Mouse (Mus musculus) adrenal gland, postnatal 25 days (tissue): ENCODE results near the gene Ythdf2. TPM values are rescaled to one million over a fixed set of nuclear protein-coding genes. Genes with fewer than 3 reads are reported as not detected.
A peak's percentile ranks its signal among the peaks of the same experiment; 100 is the strongest.
"Not testable (repeated sequence)": the region's sequence is repeated elsewhere in the genome, so short reads cannot be mapped to it uniquely, and the experiment has no call there.

Source experiments
- DNase-seq: peaks from one replicate; pipeline ENCODE4 v3.0.0; 2021; ENCODE audit warnings: mixed read lengths
- long read RNA-seq: library from polyadenylated mRNA; stranded (forward); transcript quantifications from one replicate; pipeline ENCODE4 v2.0.0, GENCODE M21; 2021
- total RNA-seq: library from RNA; stranded (reverse); gene quantifications from 2 replicates; pipeline ENCODE4 v1.2.3, GENCODE M21; 2021

The Ythdf2 gene
- 50.8 and 51.0 TPM in 2 replicates for total RNA-seq
- long read RNA-seq, full-length matches to known transcripts = 78 of 79 reads
- long read RNA-seq, partial matches to known transcripts = 1 of 79 reads
- long read RNA-seq, other reads (novel, unspliced or antisense) = 0 of 79 reads

DNA sequence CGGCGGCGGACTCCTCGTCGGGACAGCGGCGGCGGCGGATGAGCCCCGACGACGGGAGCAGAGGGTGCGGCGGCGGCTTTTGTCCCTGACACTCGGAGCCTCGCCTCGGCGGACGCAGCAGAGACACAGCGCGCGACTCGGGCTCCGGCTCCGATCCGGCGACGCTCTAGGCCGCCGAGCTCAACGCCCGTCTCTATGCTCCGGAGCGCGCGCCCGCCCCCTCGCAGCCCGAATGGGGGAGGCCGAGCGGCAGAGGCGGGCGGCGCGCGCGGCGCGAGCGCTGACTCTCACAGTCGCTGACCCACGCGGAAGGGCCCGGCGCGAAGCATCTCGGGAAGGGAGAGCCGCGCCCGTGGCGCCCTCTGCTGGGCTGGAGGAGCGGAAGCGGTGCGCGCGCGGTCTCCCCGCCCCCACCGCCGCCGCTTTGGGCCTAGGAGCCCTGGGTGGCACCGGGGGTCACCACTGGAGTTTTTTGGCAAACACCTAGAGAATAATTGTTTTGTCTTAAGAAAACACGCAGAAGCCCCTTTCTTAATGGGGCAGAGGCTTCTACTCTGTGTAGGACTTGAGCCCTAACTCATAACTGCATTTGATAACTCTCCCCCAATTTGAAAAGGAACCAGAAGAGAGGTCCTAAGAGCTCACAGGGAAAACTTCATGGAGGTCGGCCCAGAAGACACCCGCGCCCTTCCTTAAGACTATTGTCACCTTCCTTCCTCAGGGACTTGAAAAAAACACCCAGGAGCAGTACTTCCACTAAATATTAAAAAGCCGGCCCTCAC is at the start of gene Ythdf2:
Gene Ythdf2 (minus strand): TSS at position 351 of the 782 bp plus-strand sequence.
- DNase-seq = peak; percentile 98

DNA sequence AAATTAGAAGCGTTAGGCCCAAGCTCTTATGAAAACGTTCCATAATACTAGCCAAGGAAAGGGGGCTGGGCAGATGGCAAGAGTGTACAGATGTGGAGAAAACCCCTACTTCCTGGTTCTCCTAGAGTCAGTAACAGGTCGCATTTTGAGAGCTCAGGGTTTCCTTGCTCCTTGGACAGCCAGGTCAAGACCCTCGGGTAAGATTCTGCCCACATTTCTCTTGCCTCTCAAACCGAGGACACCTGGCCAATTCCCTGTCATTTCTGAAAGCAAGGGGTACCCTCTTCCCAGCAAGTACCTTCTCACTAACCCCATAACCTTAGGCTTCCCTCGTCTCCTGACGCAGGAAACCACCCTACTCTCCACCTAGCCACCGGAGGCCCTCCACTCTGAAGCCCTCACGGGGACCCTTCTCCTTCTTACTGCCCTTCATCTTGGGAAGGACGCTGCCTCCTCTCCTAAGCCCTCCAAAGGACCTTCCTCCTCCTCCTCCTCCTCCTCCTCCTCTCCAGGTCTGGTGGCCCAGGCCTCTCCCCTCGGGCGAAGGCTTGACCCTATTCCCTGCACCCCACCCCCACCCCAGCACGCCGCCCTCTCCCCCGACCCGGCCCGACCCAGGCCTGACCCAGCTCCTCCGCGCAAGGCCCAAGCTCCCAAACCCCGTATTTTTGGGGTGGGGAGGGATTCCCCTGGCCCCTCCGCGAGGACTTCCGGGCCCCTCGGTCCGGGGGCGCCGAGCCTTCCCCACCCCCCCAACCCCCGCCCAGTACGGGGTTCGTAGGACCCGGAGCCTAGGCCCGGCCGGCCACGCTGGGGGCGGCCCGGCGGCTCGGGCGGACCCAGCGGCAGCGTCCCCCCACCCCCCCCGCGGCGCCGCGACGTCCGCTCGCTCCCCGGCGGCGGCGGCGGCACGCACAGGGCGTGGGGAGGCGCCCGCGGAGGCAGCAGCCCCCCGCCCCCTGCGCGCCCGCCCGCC is 48.6 kb upstream of the Ythdf2 start:
- peak; percentile 68 for DNase-seq

DNA sequence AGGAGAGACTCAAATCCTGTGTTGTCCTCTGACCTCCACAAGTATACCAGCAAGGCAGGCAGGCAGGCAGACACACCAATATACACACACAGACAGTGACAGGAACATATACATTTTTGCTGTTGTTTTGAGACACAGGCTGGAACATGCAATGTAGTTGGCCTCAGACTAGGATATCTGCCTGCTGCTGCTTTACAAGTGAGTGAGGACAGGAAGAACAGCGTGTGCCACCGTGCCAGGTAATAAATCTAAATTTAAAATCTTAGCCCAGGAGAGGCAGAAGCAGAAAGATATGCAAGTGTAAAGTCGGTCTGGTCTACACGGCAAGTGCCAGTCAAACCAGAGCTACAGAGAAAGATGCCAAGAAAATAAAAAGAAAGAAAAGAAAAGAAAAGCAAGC is 47.1 kb upstream of the Ythdf2 start:
- DNase-seq = no peak

DNA sequence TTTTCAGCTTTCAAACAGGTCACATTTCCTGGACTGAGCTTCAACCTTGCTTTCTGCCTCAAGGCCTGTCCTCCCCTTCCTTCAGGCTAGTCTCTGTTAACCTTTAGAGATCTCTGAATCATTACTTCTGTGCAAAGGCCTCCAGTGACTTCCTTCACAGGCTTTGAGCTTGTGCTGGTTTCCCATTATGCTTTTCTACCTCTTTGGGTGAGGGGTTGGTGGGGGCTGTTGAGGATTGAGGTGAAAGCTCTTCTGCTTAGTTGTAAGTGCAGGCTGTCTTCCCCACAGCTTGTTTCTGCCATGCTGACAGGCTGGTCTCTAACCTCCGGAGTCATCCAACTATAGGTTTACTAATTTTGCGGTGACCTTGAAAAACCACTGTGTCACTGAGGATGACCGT is 44.3 kb upstream of the Ythdf2 start:
- no peak for DNase-seq

DNA sequence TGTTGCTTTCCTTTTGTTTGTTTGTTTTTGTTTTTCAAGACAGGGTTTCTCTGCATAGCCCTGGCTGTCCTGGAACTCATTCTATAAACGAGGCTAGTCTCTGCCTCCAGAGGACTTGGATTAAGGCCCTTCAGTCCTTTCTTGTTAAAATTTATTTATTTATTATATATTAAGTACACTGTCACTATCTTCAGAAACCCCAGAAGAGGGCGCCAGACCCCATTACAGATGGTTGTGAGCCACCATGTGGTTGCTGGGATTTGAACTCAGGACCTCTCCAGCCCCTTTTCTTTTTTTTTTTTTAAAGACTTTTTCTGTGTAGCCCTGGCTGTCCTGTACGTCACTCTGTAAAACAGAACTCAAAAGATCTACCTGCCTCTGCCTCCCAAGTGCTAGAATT is 42.9 kb upstream of the Ythdf2 start:
- DNase-seq = no peak

DNA sequence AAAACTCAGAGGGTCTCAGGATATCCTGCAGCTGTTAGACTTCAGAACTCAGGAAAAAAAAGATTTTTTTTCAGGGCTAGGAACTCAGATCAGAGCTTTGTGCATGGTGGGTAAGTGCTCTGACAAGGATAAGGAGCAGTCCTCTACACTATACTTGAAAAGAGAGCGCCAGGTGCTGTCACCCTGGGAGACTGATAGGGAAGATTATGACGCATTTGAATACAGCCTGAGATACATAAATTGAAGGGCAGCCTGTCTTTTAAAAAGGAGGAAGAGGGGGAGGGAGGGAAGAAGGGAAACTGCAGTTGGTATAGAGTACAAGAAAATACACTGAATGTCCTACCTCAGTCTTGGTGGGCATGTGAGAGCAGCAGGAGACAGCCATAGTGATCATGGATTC is 41.5 kb upstream of the Ythdf2 start:
- no peak for DNase-seq

DNA sequence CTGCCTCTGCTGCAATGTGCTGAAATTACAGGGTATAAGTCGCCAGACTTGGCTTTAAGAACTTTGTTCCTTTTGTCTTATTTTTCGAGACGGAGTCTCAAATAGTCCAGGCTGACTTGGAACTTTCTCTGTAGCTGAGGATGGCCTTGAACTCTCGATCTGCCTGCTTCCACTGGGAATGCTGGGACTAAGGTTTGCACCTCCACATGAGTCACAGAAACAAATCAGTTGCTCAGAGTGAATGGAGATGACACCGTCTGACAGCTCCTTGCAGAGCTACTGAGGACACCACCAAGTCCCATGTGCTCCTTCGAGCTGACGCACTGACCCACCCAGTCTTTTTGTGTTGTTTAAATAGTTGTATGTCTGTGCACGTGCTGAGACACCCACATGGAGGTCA is 41.0 kb upstream of the Ythdf2 start:
- no peak for DNase-seq

DNA sequence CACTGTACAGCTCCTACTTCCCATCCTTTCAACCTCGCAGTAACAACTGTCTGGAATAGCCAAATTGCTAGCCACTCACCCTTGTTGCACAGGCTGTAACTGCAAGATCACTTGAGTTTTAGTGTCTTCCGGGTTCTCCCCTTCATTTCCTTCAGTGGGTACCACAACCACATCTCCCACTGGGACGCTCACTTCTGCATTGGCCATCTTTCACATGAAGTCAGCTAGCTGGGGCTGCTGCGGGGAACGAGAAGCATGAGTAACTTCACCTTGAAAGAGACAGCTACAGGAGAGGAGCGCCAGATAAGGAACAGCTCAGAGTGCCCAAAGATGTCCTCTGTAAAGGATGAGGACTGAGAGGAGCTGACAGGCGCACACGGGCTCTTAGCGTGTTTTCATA is 39.5 kb upstream of the Ythdf2 start:
- no peak for DNase-seq

DNA sequence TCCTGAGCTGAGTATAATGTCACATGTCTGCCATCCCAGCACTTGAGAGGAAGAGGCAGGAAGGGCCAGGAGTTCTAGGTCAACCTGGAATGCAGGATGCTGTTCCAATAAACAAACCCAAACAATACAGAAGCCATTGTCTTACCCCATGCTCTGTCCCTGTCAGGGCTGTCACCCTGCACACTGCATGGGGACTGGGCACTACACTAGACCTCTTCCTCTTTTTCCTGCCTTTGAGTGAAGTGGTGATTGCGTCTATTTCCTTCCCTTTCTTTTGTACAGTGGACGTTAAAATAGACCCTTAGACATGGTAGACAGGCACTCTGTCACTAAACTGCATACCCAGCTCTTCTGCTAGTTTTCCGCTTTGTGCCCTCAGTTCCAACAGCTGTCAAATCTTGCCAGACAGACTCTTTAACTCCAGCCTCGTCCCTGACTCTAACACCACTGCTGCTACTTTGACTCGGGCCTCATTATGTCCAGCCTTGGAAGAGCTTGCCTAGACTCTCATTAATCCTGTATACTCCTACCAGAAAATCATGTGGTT is 35.4 kb upstream of the Ythdf2 start:
- no peak for DNase-seq

DNA sequence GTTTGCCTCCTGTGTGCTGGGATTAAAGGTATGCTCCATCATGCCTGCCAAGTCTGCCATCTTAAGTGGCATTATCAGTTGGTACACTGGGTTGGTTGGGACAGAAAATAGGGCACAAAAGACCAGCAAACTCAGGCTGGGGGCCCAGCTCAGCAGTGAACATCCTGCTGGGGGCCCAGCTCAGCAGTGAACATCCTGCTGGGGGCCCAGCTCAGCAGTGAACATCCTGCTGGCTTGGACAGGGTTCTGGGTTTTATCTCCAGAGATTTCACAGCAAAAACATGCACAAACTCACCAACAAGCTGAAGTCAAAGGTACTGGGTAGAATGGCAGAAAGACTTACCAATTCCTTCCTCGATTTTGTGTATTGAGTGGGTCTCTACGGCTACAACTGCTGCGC is 33.5 kb upstream of the Ythdf2 start:
- DNase-seq = no peak

DNA sequence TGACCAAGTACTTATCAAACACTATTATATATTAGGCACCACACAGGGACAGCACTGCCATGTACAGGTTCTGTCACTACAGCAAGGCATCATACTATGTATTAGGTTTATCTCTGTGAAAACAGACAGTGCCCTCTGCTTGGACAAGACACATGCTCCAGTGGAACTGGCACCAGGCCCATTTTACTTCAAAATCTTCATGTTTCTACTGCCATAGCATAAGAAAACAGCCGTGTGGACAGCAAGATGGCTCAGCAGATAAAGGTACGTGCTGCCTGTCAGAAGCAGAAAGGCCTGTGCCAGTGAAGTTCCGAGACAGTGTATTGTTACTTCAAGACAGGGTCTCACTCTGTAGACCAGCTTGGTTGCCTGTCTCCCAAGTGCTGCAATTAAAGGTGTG is 29.1 kb upstream of the Ythdf2 start:
- no peak for DNase-seq

DNA sequence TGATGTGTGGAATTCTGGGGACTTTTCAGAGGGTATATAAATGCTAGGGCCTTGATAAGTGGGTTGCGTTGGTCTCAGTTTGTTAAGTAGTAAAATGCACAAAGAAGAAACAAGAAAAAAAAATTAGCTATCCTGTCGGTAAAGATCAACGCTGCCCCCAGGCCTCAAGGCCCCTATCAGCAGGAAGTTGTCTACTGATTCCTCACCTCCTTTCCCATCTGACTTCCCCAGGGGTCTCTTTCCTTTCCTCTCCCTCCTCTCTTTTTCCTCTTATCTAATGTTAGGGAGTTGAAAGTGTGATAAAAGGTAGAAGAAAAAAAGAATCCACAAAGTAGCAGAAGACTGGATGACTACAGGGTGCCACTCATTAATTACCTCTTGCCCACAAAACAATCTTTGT is 28.3 kb upstream of the Ythdf2 start:
- DNase-seq = no peak

DNA sequence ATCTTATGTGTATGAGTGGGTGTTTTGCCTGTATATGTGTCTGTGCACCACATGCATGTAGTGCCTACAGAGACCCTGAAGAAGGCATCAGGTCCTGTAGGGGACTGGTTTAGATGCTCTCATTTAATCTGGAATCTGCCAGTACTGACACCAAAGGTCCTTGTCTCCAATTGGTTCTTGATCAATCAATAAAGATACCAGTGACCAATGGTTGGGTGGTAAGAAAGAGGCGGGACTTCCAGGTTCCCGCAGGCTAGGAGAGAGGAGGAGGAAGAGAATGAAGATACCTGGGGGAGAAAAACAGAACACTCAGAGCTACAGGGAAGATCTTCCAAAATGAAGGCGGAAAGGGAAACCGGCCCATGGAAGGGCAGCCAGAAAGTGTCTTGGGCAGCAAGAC is 26.3 kb upstream of the Ythdf2 start:
- no peak for DNase-seq

DNA sequence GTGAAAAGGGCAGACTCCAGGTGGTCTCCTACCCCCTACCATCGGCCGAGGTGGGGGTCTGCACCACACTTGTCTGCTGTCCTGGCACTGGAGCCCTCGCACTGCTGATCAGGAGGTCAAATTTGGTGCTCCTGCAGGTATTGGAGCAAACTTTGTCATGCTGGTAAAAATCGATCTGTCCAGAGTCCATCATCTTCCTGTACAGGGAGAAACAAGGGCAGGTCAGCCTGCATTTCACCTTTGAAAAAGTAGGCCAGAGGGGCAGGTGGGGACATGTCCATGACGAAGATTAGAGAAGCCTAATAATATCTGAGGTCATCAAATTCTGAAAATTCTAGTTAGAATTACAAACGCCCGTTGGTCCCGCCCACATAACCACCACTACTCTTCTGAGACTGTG is 22.6 kb upstream of the Ythdf2 start:
- no peak for DNase-seq

DNA sequence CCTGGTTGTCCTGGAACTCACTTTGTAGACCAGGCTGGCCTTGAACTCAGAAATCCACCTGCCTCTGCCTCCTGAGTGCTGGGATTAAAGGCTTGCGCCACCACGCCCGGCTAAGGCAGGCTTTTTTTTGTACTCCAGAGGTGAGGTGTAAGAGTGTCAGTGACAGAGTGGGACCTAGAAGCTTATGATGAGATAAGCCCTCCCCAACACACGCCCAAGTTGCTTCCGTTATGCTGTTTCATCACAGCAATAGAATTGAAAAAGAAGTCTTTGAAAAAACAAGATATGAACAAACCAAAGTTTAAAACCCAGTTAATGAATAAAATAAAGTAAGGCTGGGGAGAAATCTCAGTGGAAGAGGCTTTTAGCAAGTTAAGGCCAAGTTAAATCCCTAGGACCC is 18.3 kb upstream of the Ythdf2 start:
- no peak for DNase-seq

DNA sequence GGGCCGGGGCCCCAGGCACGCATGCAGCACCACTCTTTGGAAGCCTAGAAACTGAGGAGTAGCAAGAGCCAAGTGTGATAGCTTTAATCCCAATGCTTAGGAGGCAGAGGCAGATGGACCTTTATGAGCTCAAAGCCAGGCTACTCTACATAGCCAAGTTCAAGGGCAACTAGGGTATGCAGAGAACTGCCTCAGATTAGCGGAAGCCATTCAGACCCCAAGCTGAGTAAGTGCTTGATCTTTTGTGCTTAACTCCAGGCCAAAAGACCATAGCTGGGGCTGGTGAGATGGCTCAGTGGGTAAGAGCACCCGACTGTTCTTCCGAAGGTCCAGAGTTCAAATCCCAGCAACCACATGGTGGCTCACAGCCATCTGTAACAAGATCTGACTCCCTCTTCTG is 9.9 kb upstream of the Ythdf2 start:
- not testable (repeated sequence) for DNase-seq

DNA sequence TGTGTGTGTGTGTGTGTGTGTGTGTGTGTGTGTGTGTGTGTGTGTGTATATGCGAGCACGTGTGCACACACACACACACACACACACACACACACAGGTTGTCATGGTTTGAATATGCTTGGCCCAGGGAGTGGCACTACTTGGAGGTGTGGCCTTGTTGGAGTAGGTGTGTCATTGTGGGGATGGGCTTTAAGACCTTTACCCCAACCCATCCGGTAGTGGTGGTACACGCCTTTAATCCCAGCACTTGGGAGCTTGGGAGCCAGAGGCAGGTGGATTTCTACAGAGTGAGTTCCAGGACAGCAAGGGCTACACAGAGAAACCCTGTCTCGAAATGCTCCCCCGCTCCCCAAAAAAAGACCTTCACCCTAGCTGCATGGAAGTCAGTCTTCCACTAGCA is 6.3 kb upstream of the Ythdf2 start:
- DNase-seq = not testable (repeated sequence)

DNA sequence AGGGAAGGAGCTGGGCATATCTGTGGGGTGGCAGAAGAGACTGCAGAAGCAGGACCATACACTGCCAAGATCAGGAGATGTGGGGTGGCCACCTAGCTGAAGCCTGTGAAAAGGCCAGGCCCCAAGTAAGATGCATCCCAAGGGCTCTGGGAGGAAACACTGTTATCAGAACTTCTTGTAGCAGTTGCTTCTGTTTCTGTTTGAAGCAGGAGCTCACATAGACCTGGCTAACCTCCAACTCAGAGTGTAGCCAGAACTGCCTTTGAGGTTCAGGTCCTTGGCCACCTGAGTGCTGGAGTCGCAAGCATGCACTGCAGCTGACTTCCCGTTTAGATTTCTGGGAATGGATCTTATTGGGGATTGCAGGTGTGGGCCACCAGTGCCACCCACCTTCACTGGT is 5.7 kb upstream of the Ythdf2 start:
- DNase-seq = no peak

DNA sequence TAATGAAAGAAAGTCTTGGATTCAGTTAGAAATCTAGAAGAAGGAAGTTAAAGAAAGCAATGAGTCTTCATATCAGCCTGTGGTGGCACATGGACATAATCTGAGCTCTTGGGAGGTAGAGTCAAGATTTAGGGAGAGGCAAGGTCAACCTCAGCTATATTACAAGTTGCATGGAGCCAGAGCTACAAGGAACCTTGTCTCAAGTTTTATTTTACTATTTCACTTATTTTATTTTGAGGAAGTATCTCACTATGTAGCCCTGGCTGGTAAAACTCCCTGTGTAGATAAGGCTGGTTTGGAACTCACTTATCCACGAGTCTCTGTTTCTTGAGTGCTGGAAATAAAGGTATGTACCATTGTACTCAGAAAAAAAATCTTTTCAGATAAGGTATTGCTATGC is 4.5 kb upstream of the Ythdf2 start:
- no peak for DNase-seq

DNA sequence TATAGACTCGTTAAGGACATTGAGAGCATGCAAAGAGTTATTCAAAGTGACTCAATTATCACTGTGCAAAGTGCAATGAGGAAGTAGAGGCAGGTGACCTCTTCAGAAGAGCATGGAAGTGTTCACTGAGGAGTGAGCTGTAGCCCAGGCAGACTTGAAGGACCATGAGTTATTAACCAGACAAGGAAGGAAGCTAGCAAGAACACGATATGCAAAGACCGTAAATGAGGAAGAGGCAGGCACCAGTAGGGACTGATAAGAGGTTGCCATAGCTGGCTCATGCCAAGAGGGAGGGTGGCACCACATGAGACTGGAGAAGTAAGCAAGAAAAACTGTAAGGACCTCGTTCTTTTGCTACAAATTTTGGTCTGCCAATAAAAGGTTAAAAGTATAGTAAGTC is 2.7 kb upstream of the Ythdf2 start:
- no peak for DNase-seq

DNA sequence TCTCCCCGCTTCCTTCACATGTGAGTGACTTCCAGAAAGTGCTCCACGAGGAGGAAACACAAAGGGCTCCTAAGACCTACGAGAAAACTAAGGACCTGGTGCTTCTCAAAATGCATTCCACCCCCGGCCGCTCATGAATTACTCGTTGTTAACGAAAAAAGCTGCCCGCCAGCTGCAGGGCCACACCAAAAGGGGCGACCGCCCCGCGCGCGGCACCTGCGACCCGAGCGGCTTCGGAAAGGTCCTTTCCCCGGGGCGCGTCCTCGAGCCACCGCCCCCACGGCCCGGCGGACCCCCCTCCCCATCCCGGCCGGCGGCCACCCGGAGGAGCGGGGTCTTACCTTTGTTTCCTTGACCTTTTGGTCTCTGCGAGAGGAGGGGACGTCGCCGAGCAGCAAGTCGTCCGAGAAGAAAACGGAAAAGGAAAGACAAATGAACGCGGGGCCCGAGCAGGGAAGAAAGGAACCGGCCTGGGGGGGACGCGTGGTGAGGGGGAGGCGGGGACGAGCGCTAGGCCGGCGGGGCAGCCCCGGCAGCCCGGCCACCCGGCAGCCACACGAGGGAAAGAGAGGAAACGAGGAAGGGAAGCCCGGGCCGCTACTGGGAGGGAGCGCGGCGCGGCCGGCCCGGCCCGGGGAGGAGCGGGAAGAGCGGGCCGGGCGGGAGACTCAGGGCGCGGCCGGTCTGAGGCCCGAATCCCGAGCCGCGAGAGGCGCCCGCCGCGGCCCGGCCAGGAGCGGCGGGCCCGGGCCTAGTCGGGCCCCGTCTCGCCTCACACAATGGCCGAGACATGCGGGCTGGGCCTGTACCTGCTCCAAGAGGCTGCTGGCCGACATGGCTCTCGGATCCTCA is 786 bp downstream of the Ythdf2 start:
- peak; percentile 38 for DNase-seq

DNA sequence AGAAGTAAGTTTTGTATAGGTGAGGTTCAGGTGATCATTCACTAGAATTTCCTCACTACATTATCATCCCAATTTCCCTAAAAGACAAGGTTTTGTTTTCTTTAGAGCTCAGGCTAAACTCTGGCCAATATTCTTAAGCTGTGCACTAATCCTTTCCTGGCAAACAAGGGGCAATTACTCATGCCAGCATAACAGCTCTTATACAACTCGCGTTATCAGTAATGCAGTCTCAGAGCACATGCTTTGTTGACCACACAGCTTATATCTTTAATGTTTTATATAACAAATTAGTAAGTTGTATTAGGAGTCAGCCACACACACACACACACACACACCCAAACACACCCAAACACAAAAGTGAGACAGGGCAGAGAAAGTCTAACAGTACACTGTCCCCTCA is 1.8 kb downstream of the Ythdf2 start:
- DNase-seq = no peak
